Mouse (Mus musculus) ES-E14 (cell line): ENCODE measurements around the gene Uaca. TPM values are rescaled to one million over a fixed set of nuclear protein-coding genes. Genes with fewer than 3 reads are reported as not detected.
"Not testable (repeated sequence)": the region's sequence is repeated elsewhere in the genome, so short reads cannot be mapped to it uniquely, and the experiment has no call there.

Experiments used
- DNase-seq: peaks from one replicate; pipeline ENCODE4 v3.0.0-alpha.2; 2013; ENCODE audit warnings: low read depth, low spot score
- H3K27ac ChIP-seq: 2 replicates; pipeline ENCODE4 v1.5.1; 2012; ENCODE audit warnings: low read depth, mild to moderate bottlenecking, low read length, moderate library complexity, mixed read lengths; ENCODE audit not compliant: poor library complexity, insufficient read depth, severe bottlenecking
- H3K36me3 ChIP-seq: 2 replicates; pipeline ENCODE4 v1.6.1; 2012; ENCODE audit warnings: mild to moderate bottlenecking, low read length, moderate library complexity, mixed read lengths; ENCODE audit not compliant: control insufficient read depth, poor library complexity, insufficient read depth, severe bottlenecking
- H3K4me1 ChIP-seq, 2 experiments: fragments of 150-350 bp in 1 of 2; sonication (generic) in 1 of 2; 2 replicates each; pipeline ENCODE4 v1.6.1; 2012; ENCODE audit warnings: low read length in 2 of 2, mild to moderate bottlenecking in 1 of 2, mixed read lengths in 1 of 2; ENCODE audit not compliant: control insufficient read depth in 2 of 2, insufficient read depth in 2 of 2, poor library complexity in 1 of 2
- H3K4me3 ChIP-seq, 2 experiments: fragments of 150-350 bp in 1 of 2; sonication (generic) in 1 of 2; 2 replicates each; pipeline ENCODE4 v1.5.1; 2012; ENCODE audit warnings: low read length in 2 of 2, low read depth in 1 of 2, mild to moderate bottlenecking in 1 of 2, mixed read lengths in 1 of 2; ENCODE audit not compliant: insufficient read depth in 1 of 2, poor library complexity in 1 of 2, severe bottlenecking in 1 of 2
- H3K9ac ChIP-seq: 2 replicates; pipeline ENCODE4 v1.6.1; 2012; ENCODE audit warnings: low read depth, mild to moderate bottlenecking, low read length, mixed read lengths; ENCODE audit not compliant: poor library complexity, insufficient read depth, severe bottlenecking
- H3K9me3 ChIP-seq: fragments of 150-350 bp; sonication (generic); 2 replicates; pipeline ENCODE4 v1.6.1; 2012; ENCODE audit warnings: low read depth, mild to moderate bottlenecking, low read length; ENCODE audit not compliant: control insufficient read depth, insufficient read depth
- CHD2 ChIP-seq: IDR thresholded peaks from 2 replicates; pipeline ENCODE4 v1.6.1; 2014; ENCODE audit warnings: mild to moderate bottlenecking, low read depth, low read length, inconsistent platforms
- HCFC1 ChIP-seq: IDR thresholded peaks from 2 replicates; pipeline ENCODE4 v1.6.1; 2012; ENCODE audit warnings: low read length, inconsistent platforms, borderline replicate concordance; ENCODE audit not compliant: insufficient read depth
- MAFK ChIP-seq: IDR thresholded peaks from 2 replicates; pipeline ENCODE4 v1.6.1; 2014; ENCODE audit warnings: mild to moderate bottlenecking, low read depth, low read length, inconsistent platforms; ENCODE audit not compliant: insufficient read depth
- ZC3H11A ChIP-seq: IDR thresholded peaks from 2 replicates; pipeline ENCODE4 v1.6.1; 2012; ENCODE audit warnings: low read depth, mild to moderate bottlenecking, inconsistent platforms, low read length, borderline replicate concordance
- ZNF384 ChIP-seq: IDR thresholded peaks from 2 replicates; pipeline ENCODE4 v1.6.1; 2012; ENCODE audit warnings: low read depth, low read length, inconsistent platforms
- in situ Hi-C, 2 experiments: fragments of 600-800 bp; cut with MboI; formaldehyde crosslinking; loops; one replicate each; pipeline ENCODE4 v1.15.1; 2025; ENCODE audit warnings: low sequenced_read_pairs in 2 of 2, inconsistent platforms in 1 of 2; ENCODE audit not compliant: unreplicated experiment in 2 of 2
- total RNA-seq: library from RNA; depleted of rRNA; stranded (reverse); fragments of 300-350 nt; gene quantifications from 2 replicates; pipeline ENCODE4 v1.2.3, GENCODE M21; 2012

Uaca gene
- total RNA-seq, 1 experiment: 22.1 TPM

- no peak overlapping the region for H3K9ac ChIP-seq
- H3K4me1 ChIP-seq: no peaks in the 10 kb centered on the region
- no peak for DNase-seq
- H3K4me3 ChIP-seq: no peak overlapping the region
- no peaks in the 10 kb centered on the region for H3K9me3 ChIP-seq
- in situ Hi-C loops: no loop called here
- H3K27ac ChIP-seq: no peak overlapping the region
- TF ChIP-seq HCFC1 (no peak), ZC3H11A (no peak), CHD2 (no peak), MAFK (no peak), ZNF384 (no peak)
- H3K36me3 ChIP-seq: no peaks in the 10 kb centered on the region
Observed at GRCm38 (mm10) chr9:60807996-60808395, 13.7 kb downstream of the Uaca start.

GRCm38 (mm10) chr9:60813139-60813880 is 19.0 kb downstream of the Uaca start:
- Histone ChIP-seq H3K9ac (no peak overlapping the region), H3K4me3 (0 out of 4 replicates have a peak overlapping the region, but pooled peaks of 1 of the 2 experiments have one; percentile 2), H3K9me3 (no peaks in the 10 kb centered on the region), H3K36me3 (no peaks in the 10 kb centered on the region), H3K4me1 (peaks cover 2 to 4% of the 10 kb centered on the region in 2 experiments; a peak in 1 of 4 replicates), H3K27ac (no peak overlapping the region)
- in situ Hi-C loops: no loop called here
- no peak for DNase-seq
- TF ChIP-seq MAFK (no peak), HCFC1 (no peak), ZC3H11A (no peak)

- no peak for DNase-seq
- in situ Hi-C loops: no loop called here
Observed at GRCm38 (mm10) chr9:60815502-60815901, 21.2 kb downstream of the Uaca start.

GRCm38 (mm10) chr9:60817585-60817984 is 23.2 kb downstream of the Uaca start:
- no peak for DNase-seq
- TF ChIP-seq HCFC1 (no peak), CHD2 (no peak), MAFK (no peak), ZNF384 (no peak), ZC3H11A (no peak)
- no peaks in the 10 kb centered on the region for H3K36me3 ChIP-seq
- no peak overlapping the region for H3K4me3 ChIP-seq
- H3K9ac ChIP-seq: no peak overlapping the region
- in situ Hi-C loops: no loop called here
- H3K27ac ChIP-seq: no peak overlapping the region
- no peaks in the 10 kb centered on the region for H3K9me3 ChIP-seq
- peaks cover 6 to 13% of the 10 kb centered on the region in 2 experiments; a peak in 2 of 4 replicates for H3K4me1 ChIP-seq

More at GRCm38 (mm10) chr9:60815502-60815901, 21.2 kb downstream of the Uaca start:
- no peaks in the 10 kb centered on the region for H3K36me3 ChIP-seq
- H3K9ac ChIP-seq: no peak overlapping the region
- H3K27ac ChIP-seq: no peak overlapping the region; the same call in 1 of the 2 replicates
- no peaks in the 10 kb centered on the region for H3K9me3 ChIP-seq
- peaks cover 3 to 4% of the 10 kb centered on the region in 2 experiments; a peak in 1 of 4 replicates for H3K4me1 ChIP-seq
- TF ChIP-seq HCFC1 (no peak), ZNF384 (no peak), CHD2 (no peak), MAFK (no peak), ZC3H11A (no peak)
- no peak overlapping the region for H3K4me3 ChIP-seq

GRCm38 (mm10) chr9:60818582-60818981 is 24.2 kb downstream of the Uaca start:
- DNase-seq, H3K9ac ChIP-seq, H3K9me3 ChIP-seq, H3K4me3 ChIP-seq, H3K36me3 ChIP-seq, H3K4me1 ChIP-seq, in situ Hi-C loops, H3K27ac ChIP-seq: not testable (repeated sequence)
